Mouse (Mus musculus) CH12.LX (cell line): ENCODE measurements around the gene Chrm3.

Experiments used
- CTCF ChIP-seq, 2 experiments: IDR thresholded peaks in 1 of 2; conservative IDR thresholded peaks in 1 of 2; 2 replicates each; pipeline ENCODE4 v1.5.1; 2011 to 2012; ENCODE audit warnings: low read depth in 2 of 2, low read length in 2 of 2, improper control_type of control experiment in 1 of 2, inconsistent platforms in 1 of 2, mild to moderate bottlenecking in 1 of 2, moderate library complexity in 1 of 2
- EP300 ChIP-seq: IDR thresholded peaks from 2 replicates; pipeline ENCODE4 v1.6.1; 2011; ENCODE audit warnings: low read length, improper control_type of control experiment

- no peak for TF ChIP-seq EP300
- TF ChIP-seq CTCF (conservative IDR thresholded peaks at IDR 0.05 in 1 of 2, IDR thresholded peaks at IDR 0.05 in 1 of 2; ENCODE audit: low read depth in 2 of 2, low read length in 2 of 2): no peak
Measured at GRCm38 (mm10) chr13:9951376-9951775, 409.3 kb downstream of the Chrm3 start.
